Mouse (Mus musculus) G1E (cell line): ENCODE results near the gene Ttll9. TPM values are rescaled to one million over a fixed set of nuclear protein-coding genes. Genes with fewer than 3 reads are reported as not detected.

Source experiments
- ATAC-seq: 2 replicates; pipeline ENCODE4 v1.8.0; 2016; ENCODE audit warnings: mild to moderate bottlenecking; ENCODE audit not compliant: insufficient number of reproducible peaks, poor library complexity, low FRiP score, severe bottlenecking; ENCODE audit errors: extremely low read depth
- DNase-seq: peaks from one replicate; pipeline ENCODE4 v3.0.0; 2012; ENCODE audit warnings: low spot score
- H3K27me3 ChIP-seq: 2 replicates; pipeline ENCODE4 v1.6.1; 2012; ENCODE audit warnings: mild to moderate bottlenecking, low read length, inconsistent platforms; ENCODE audit not compliant: insufficient read depth
- H3K36me3 ChIP-seq: replicated peaks from 2 replicates; pipeline ENCODE3; 2012; ENCODE audit warnings: mild to moderate bottlenecking, inconsistent platforms
- H3K4me1 ChIP-seq: 2 replicates; pipeline ENCODE4 v1.6.1; 2012; ENCODE audit warnings: low read depth, low read length, inconsistent platforms, mixed read lengths; ENCODE audit not compliant: insufficient read depth
- H3K4me3 ChIP-seq: 2 replicates; pipeline ENCODE4 v1.5.1; 2012; ENCODE audit warnings: low read depth, mild to moderate bottlenecking, inconsistent platforms, low read length, moderate library complexity, mixed read lengths
- H3K9me3 ChIP-seq: replicated peaks from 2 replicates; pipeline ENCODE4 v1.6.1; 2012; ENCODE audit warnings: inconsistent platforms
- CTCF ChIP-seq: IDR thresholded peaks from 2 replicates; pipeline ENCODE4 v1.5.1; 2012; ENCODE audit warnings: low read depth, low read length, inconsistent platforms, mixed read lengths
- GATA1 ChIP-seq: IDR thresholded peaks from 2 replicates; pipeline ENCODE4 v1.6.1; 2012; ENCODE audit warnings: borderline replicate concordance, low read length, inconsistent platforms, mixed read lengths
- GATA2 ChIP-seq: IDR thresholded peaks from 2 replicates; pipeline ENCODE4 v1.6.1; 2012; ENCODE audit warnings: low read depth, low read length, inconsistent platforms, borderline replicate concordance
- POLR2AphosphoS5 ChIP-seq: IDR thresholded peaks from 2 replicates; pipeline ENCODE4 v1.6.1; 2012; ENCODE audit warnings: low read depth, low read length, inconsistent platforms; ENCODE audit not compliant: insufficient replicate concordance
- TAL1 ChIP-seq: conservative IDR thresholded peaks from 2 replicates; pipeline ENCODE4 v1.6.1; 2012; ENCODE audit warnings: low read depth, low read length, inconsistent platforms, mixed read lengths
- polyA plus RNA-seq: library from polyadenylated mRNA; stranded (reverse); fragments of >175 nt; gene quantifications from 2 replicates; pipeline ENCODE4 v1.2.3, GENCODE M21; 2012
- total RNA-seq, 2 experiments: library from RNA; stranded (forward) in 1 of 2; stranded (reverse) in 1 of 2; fragments of 200-1000 nt in 1 of 2; fragments of >200 nt in 1 of 2; fragmentation: Nextera tagmentation in 1 of 2; gene quantifications; 2 replicates each; pipeline ENCODE4 v1.2.3; 2014 to 2017

Gene Ttll9
- total and polyA plus RNA-seq, 3 experiments, result not detected

DNA sequence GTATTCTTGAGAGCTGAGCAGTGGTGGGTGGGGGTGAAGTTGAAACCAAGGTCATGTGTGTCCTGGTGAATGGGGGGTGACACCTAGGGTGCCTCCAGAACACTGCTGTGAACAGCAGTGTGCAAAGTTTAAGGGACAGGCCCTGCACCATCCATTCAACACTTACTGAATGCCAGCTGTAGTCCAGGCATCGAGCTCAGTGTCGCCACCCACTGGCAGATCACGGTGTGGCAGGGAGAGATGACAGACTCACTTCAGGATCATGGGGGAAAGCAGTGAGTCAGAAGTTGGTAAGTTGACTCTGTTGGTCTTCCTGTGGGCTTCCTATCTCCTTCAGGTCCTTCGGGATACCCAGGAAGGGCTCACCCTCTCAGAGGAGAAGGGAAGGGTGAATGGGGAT is 22.4 kb upstream of the Ttll9 start:
- TF ChIP-seq CTCF (peak; percentile 94), GATA2 (no peak), TAL1 (no peak), GATA1 (no peak)
- Histone ChIP-seq H3K4me3 (no peak overlapping the region), H3K4me1 (peaks cover 3% of the 10 kb centered on the region; the same call in 1 of the 2 replicates), H3K36me3 (no peaks in the 10 kb centered on the region), H3K27me3 (peaks cover 29% of the 10 kb centered on the region), H3K9me3 (no peaks in the 10 kb centered on the region)
- peak; percentile 31 for DNase-seq
- no peak for ATAC-seq

DNA sequence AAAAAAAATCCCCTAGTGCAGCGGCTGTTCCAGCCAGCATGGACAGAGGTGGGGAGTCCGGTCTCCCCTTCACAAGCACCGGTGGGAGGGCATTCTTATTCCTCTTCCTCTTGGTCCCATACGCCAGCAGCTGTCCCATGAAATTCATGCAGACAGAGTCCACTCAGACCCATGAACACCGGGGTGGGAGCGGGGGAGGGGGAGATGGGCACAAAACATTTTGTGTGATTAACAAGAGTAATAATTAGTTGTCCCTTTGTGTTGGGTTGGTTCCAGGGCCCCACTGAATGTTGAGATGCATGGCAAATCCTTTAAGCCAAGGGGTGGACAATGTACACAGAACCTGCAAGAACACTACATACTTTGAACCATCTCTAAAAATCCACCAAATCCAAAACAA is 21.2 kb upstream of the Ttll9 start:
- H3K27me3 ChIP-seq, result peaks cover 32% of the 10 kb centered on the region
- no peak for TF ChIP-seq POLR2AphosphoS5
- no peak for TF ChIP-seq TAL1
- peaks cover 3% of the 10 kb centered on the region; the same call in 1 of the 2 replicates for H3K4me1 ChIP-seq

DNA sequence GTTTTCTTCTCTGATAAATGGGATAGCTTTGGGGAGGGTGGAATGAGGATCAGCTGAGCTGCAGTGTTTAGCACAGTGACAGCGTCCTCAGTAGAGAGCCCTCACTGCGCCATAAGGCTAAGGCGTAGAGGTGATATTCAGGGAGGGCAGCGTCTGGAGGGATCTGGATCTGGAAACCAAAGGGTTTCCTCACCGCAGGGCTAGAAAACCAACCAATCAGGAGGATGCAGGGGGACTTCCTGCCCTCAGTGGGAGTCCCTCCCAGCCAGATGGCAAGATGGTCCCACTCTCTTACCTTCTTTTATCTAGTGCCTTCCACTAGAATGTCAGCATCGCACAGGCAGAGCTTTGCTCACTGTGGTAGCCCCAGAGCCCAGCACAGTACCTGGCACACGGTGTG is 20.5 kb upstream of the Ttll9 start:
- H3K36me3 ChIP-seq, result no peaks in the 10 kb centered on the region
- ATAC-seq (no peak), DNase-seq (no peak)
- no peak for TF ChIP-seq CTCF
- TF ChIP-seq GATA1, result no peak
- no peak for TF ChIP-seq POLR2AphosphoS5
- no peak for TF ChIP-seq GATA2
- TF ChIP-seq TAL1, result no peak
- H3K4me1 ChIP-seq, result peaks cover 3% of the 10 kb centered on the region; the same call in 1 of the 2 replicates
- H3K4me3 ChIP-seq, result no peak overlapping the region
- peaks cover 31% of the 10 kb centered on the region for H3K27me3 ChIP-seq
- no peaks in the 10 kb centered on the region for H3K9me3 ChIP-seq

More for the DNA sequence above, 21.2 kb upstream of the Ttll9 start:
- no peak for ATAC-seq
- no peak overlapping the region for H3K4me3 ChIP-seq
- DNase-seq, result no peak
- no peaks in the 10 kb centered on the region for H3K9me3 ChIP-seq
- no peaks in the 10 kb centered on the region for H3K36me3 ChIP-seq

DNA sequence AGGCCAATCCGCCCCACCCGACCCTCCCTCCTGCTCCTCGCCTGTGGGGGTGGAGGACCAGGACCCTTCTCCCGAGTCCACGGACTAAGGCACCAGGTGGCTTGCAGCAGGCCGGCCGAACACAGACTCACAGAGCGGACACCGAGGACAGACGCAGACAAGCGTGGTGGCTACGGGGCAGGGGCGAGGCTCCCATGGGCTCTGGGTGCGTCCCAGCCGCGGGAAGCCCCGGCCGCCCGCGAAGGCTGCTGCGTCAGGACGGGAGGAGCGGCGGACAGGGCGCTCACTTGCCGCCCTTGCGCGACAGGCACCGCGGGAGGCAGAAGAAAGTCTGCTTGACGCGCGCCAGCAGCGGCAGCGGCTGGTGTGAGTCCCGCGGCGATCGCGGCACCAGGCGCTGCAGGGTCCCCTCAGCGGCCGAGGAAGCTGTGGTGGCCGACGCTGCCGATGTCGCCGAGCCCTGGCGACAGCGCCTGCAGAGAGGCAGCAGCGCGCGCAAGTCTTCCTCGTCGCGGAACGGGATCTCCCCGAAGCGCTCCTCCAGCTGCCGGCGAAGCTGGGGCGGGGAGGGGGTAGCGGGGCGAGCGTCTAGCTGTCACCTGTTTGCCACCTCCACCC is 19.3 kb upstream of the Ttll9 start:
- DNase-seq, result no peak
- no peak for TF ChIP-seq GATA1
- no peak for TF ChIP-seq TAL1
- no peak for TF ChIP-seq GATA2
- TF ChIP-seq CTCF, result no peak
- no peak for TF ChIP-seq POLR2AphosphoS5
- H3K9me3 ChIP-seq, result no peaks in the 10 kb centered on the region
- H3K4me1 ChIP-seq, result peaks cover 3% of the 10 kb centered on the region; the same call in 1 of the 2 replicates
- ATAC-seq, result no peak
- H3K4me3 ChIP-seq, result no peak overlapping the region
- peaks cover 31% of the 10 kb centered on the region for H3K27me3 ChIP-seq
- H3K36me3 ChIP-seq, result no peaks in the 10 kb centered on the region

DNA sequence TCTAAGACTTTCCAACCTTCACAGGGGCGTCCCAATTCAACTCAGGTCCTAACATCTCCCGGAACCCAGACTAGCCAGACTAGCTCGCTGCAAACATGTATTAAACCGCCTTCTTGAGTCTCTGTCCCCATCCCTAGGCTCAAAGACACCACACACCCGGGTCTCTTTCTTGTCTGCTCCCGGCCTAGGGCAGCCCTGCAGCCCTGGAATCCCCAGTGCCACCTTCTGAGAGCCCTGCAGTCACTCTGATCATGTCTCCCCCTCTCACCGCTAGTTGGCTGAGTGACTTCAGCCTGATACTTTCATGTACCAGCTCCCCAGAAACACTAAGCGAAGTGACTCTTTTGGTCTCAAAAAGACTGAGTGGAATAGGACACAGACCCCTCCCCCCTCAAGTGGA is 18.7 kb upstream of the Ttll9 start:
- TF ChIP-seq POLR2AphosphoS5 (no peak), TAL1 (no peak), GATA2 (no peak), CTCF (no peak), GATA1 (no peak)
- peaks cover 28% of the 10 kb centered on the region for H3K27me3 ChIP-seq
- ATAC-seq (no peak), DNase-seq (no peak)
- H3K4me1 ChIP-seq, result peaks cover 3% of the 10 kb centered on the region; the same call in 1 of the 2 replicates
- no peaks in the 10 kb centered on the region for H3K36me3 ChIP-seq
- no peaks in the 10 kb centered on the region for H3K9me3 ChIP-seq
- H3K4me3 ChIP-seq, result no peak overlapping the region

DNA sequence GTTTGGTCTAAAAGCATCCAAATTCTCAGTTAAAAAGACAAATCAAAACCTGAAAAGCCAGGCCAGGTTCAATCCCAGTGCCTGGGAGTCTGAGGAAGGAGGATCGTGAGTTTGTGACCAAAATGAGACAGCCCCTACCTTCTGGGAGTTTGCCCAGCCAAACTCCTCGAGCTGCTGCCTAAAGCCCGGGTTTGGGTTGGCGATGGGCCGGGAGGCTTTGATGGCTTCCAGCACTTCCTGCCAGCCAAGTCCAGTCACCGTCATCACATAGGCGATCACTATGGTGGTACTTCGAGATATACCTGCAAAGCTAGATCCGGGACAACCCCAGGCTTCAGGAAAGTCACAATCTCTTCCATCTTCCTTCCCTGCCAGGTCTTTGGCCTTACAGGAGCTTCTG is 18.3 kb upstream of the Ttll9 start:
- ATAC-seq (no peak), DNase-seq (no peak)
- H3K27me3 ChIP-seq, result peaks cover 28% of the 10 kb centered on the region
- no peaks in the 10 kb centered on the region for H3K9me3 ChIP-seq
- no peaks in the 10 kb centered on the region for H3K36me3 ChIP-seq
- TF ChIP-seq GATA1 (no peak), POLR2AphosphoS5 (no peak), GATA2 (no peak)
- H3K4me3 ChIP-seq, result no peak overlapping the region
- H3K4me1 ChIP-seq, result peaks cover 3% of the 10 kb centered on the region; the same call in 1 of the 2 replicates

DNA sequence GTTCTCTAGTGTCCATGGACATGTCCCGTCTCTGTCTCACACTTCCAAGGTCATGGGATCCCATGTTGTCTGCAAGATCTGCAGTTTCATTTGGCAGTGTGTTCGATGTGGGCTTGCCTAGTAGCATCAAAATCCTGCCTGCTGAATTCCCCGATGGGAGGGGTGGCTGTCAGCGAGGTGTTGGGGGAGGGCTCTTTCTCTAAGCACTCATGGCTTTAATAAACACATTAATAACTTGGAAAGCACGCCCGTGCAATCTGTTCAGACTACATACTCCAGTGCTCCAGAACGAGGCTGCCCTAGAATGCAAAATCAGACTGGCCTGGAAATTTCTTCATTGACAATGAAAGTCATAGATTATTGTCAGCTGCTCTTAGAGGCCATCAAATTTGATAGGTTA is 15.2 kb upstream of the Ttll9 start:
- peaks cover 3% of the 10 kb centered on the region; the same call in 1 of the 2 replicates for H3K4me1 ChIP-seq
- H3K4me3 ChIP-seq, result no peak overlapping the region
- no peaks in the 10 kb centered on the region for H3K9me3 ChIP-seq
- DNase-seq (no peak), ATAC-seq (no peak)
- peaks cover 30% of the 10 kb centered on the region for H3K27me3 ChIP-seq
- TF ChIP-seq POLR2AphosphoS5 (no peak), GATA2 (no peak), TAL1 (no peak), GATA1 (no peak), CTCF (no peak)
- no peaks in the 10 kb centered on the region for H3K36me3 ChIP-seq
